Mouse (Mus musculus) ES-E14 (cell line): ENCODE data around the gene Mcl1.

Experiments
- HCFC1 ChIP-seq: IDR thresholded peaks from 2 replicates; pipeline ENCODE4 v1.6.1; 2012; ENCODE audit warnings: low read length, inconsistent platforms, borderline replicate concordance; ENCODE audit not compliant: insufficient read depth
- MAFK ChIP-seq: IDR thresholded peaks from 2 replicates; pipeline ENCODE4 v1.6.1; 2014; ENCODE audit warnings: mild to moderate bottlenecking, low read depth, low read length, inconsistent platforms; ENCODE audit not compliant: insufficient read depth
- ZNF384 ChIP-seq: IDR thresholded peaks from 2 replicates; pipeline ENCODE4 v1.6.1; 2012; ENCODE audit warnings: low read depth, low read length, inconsistent platforms

DNA sequence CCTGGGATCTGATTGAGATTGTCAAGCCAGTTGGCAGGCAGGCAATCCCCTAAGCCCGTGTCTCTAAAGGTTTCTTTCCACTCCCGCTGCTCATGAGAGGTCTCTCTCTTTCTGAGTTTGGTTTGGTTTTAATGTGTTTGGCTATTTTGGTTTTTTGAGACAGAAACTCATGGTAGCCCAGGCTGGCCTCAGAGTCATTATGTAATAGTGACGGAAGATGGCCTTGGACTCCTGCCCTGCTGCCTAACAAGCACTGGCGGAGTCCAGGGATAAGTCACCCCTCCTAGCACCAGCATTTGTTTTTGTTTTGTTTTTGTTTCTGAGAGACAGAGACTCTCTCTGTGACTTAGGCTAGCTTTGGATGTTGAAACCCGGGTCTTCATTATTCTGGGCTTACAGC is 3.2 kb upstream of the Mcl1 start:
- TF ChIP-seq ZNF384 = no peak
- no peak for TF ChIP-seq HCFC1
- no peak for TF ChIP-seq MAFK
